Mouse (Mus musculus) hindbrain, postnatal 0 days (tissue): ENCODE results near the gene Pdcd1. TPM values are rescaled to one million over a fixed set of nuclear protein-coding genes. Genes with fewer than 3 reads are reported as not detected.
"Not testable (repeated sequence)": the region's sequence is repeated elsewhere in the genome, so short reads cannot be mapped to it uniquely, and the experiment has no call there.

Source experiments
- ATAC-seq: fragments of 200-750 bp; cut with Nextera tagmentation; 2 replicates; pipeline ENCODE4 v1.8.0; 2017; ENCODE audit warnings: mild to moderate bottlenecking, moderate TSS enrichment, moderate library complexity
- DNase-seq: peaks from one replicate; pipeline ENCODE4 v3.0.0-alpha.2; 2015; ENCODE audit warnings: low spot score
- H3K27ac ChIP-seq: fragments of 300-500 bp; sonication (generic); 2 replicates; pipeline ENCODE4 v1.5.1; 2014; ENCODE audit warnings: mild to moderate bottlenecking
- H3K27me3 ChIP-seq: fragments of 300-500 bp; sonication (generic); 2 replicates; pipeline ENCODE4 v1.6.1; 2014; ENCODE audit warnings: low read length, mixed read lengths; ENCODE audit not compliant: insufficient read depth
- H3K36me3 ChIP-seq: fragments of 300-500 bp; sonication (generic); 2 replicates; pipeline ENCODE4 v1.6.1; 2014; ENCODE audit warnings: low read length, mixed read lengths; ENCODE audit not compliant: insufficient read depth
- H3K4me1 ChIP-seq: fragments of 300-500 bp; sonication (generic); 2 replicates; pipeline ENCODE4 v1.6.1; 2014; ENCODE audit warnings: antibody characterized with exemption, low read length, mixed read lengths; ENCODE audit not compliant: insufficient read depth
- H3K4me2 ChIP-seq: fragments of 300-500 bp; sonication (generic); 2 replicates; pipeline ENCODE4 v1.6.1; 2014; ENCODE audit warnings: low read depth, mild to moderate bottlenecking, low read length, moderate library complexity, mixed read lengths
- H3K4me3 ChIP-seq: fragments of 300-500 bp; sonication (generic); 2 replicates; pipeline ENCODE4 v1.5.1; 2014; ENCODE audit warnings: low read length
- H3K9ac ChIP-seq: fragments of 300-500 bp; sonication (generic); replicated peaks from 2 replicates; pipeline ENCODE4 v1.6.1; 2014; ENCODE audit warnings: mild to moderate bottlenecking, low read length, moderate library complexity, mixed read lengths
- H3K9me3 ChIP-seq: fragments of 300-500 bp; sonication (generic); 2 replicates; pipeline ENCODE4 v1.6.1; 2016; ENCODE audit warnings: low read length, mixed read lengths
- CTCF ChIP-seq: IDR thresholded peaks from 2 replicates; pipeline ENCODE4 v1.5.1; 2016; ENCODE audit warnings: antibody characterized with exemption, control low read depth, low read depth
- WGBS: fragments of 180-500 bp; shearing (Covaris S2); extraction: QIAGEN DNeasy Blood & Tissue Kit; methylation state at CpG from one replicate; pipeline ENCODE4 v1.1.7; 2014; 5-methylcytosine and 5-hydroxymethylcytosine counted together
- polyA plus RNA-seq: library from polyadenylated mRNA; unstranded; fragments of >200 nt; fragmentation: Nextera tagmentation; extraction: Ambion mirVana; gene quantifications from 2 replicates; pipeline ENCODE4 v1.2.1, GENCODE M21; 2015
- total RNA-seq: library from RNA; depleted of rRNA; stranded (reverse); fragments of >200 nt; gene quantifications from 2 replicates; pipeline ENCODE4 v1.2.3, GENCODE M21; 2014

Pdcd1 gene
- total and polyA plus RNA-seq, 2 experiments from 2014 or later: not detected

DNA sequence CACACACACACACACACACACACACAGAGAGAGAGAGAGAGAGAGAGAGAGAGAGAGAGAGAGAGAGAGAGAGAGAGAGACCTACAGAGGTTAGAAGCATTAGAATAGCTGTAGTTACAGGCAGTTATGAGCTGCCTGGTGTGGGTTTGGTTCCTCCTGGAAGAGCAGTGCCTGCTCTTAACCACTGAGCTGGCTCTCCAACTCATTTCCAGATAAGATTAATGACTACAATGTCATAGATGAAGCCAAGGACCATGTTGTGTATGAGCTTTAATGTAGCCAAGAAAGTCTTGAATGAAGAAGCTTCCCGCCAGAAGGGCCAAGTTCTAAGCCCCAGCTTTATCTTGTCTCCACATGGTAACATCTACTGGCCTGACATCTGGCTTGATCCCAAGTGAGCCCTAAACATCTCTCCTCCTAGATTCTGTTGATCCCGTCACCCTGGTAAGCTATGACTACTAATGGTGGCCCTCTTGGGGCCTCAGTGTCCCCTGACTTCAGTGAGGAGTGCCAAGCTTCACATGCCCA is 19.2 kb downstream of the Pdcd1 start:
- no peaks in the 10 kb centered on the region for H3K9me3 ChIP-seq
- H3K4me3 ChIP-seq: no peak overlapping the region
- no peak overlapping the region for H3K4me2 ChIP-seq
- no peak overlapping the region for H3K27ac ChIP-seq
- WGBS: 81% methylated on average over 2 of the region's 2 CpGs
- H3K9ac ChIP-seq: no peak overlapping the region
- DNase-seq: no peak
- no peaks in the 10 kb centered on the region for H3K27me3 ChIP-seq
- no peak for ATAC-seq
- no peaks in the 10 kb centered on the region for H3K36me3 ChIP-seq
- 0 out of 2 replicates have a peak, but pooled peaks cover 3% of the 10 kb centered on the region for H3K4me1 ChIP-seq
- no peak for TF ChIP-seq CTCF

DNA sequence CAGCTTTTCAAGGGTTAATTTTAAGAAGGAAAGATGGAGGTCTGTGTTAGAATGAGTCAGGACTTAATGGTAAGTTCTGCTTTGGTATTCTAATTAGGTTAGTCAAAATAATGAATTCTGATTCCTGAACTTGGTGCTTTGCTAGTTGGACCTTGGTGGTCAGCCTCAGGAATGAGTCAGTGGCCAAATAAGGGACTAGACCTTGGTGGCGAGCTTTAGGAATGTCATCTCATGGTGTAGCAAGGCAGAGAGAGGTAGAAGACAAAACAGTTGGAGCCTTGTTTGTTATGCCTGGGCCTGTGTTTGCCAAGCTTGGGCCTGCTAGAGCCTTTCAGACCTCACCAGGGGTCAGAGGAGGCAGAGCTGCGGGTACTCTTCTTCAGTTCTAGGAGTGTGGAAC is 23.6 kb downstream of the Pdcd1 start:
- ATAC-seq (no peak), DNase-seq (no peak)
- Histone ChIP-seq H3K4me1 (no peaks in the 10 kb centered on the region), H3K27ac (no peak overlapping the region), H3K36me3 (no peaks in the 10 kb centered on the region), H3K27me3 (no peaks in the 10 kb centered on the region), H3K4me2 (no peak overlapping the region), H3K9me3 (no peaks in the 10 kb centered on the region), H3K4me3 (no peak overlapping the region), H3K9ac (no peak overlapping the region)
- WGBS: 88% methylated on average over 2 of the region's 2 CpGs
- no peak for TF ChIP-seq CTCF

DNA sequence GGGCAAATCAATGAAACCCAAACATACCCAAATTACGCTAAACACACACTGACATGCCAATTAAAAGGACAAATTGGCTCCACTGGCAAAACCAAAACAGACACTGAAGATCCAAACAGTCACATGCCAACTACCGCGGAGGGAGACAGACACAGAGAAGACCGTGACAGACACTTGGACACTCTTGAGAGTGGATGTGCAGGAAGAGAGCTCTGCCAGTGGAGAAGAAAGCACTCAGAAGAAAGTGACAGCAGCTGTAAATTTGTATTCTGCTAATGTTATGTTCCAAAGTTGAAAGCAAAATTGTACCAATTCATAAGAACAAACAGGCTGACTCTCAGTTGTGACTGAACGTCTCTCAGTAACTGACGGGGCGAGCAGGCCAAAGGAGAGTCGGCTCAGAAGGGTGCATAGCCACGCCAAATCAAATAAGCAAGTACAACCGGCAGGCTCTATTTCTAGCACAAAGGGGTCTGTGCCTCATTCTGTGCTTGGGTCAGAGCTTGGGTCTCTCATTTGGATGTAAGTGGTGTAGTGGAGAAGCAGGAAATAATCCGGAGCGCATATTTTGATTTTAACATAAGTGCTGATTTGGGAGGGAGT is 24.7 kb downstream of the Pdcd1 start:
- 54% methylated on average over 12 of the region's 12 CpGs for WGBS
- peak; percentile 28 for DNase-seq
- H3K9ac ChIP-seq: no peak overlapping the region

DNA sequence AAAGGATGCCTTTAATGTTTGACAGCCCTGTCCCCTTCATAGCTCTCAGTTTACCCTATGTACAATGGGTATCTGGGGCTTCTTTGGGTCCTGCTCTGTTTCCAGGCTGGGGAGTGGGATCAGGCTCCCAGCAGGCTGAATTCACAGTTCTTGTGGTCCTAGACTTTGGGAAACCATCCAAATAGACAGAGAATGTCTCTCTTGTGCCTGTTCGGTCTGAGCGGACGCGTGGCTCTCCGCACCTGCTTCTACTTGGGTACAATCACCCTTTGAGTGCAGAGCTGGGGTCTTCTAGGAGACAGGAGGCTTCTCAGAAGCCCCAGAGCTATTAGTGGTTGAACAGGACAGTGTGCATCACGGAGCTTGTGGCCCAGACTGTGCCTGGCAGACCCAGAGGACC is 32.2 kb downstream of the Pdcd1 start, which contains the start of gene Neu4:
Gene Neu4 (plus strand): TSS at position 301 of the 400 bp plus-strand sequence.
- H3K9me3 ChIP-seq: no peaks in the 10 kb centered on the region
- ATAC-seq (peak; percentile 40; the same call in 1 of the 2 replicates), DNase-seq (no peak)
- 84% methylated on average over 6 of the region's 6 CpGs for WGBS
- no peaks in the 10 kb centered on the region for H3K27me3 ChIP-seq
- no peaks in the 10 kb centered on the region for H3K36me3 ChIP-seq
- H3K9ac ChIP-seq: no peak within 1 kb of the TSS
- no peaks in the 10 kb centered on the region for H3K4me1 ChIP-seq
- H3K4me3 ChIP-seq: no peak within 1 kb of the TSS
- no peak within 1 kb of the TSS for H3K27ac ChIP-seq
- no peak within 1 kb of the TSS for H3K4me2 ChIP-seq
- TF ChIP-seq CTCF: no peak

More for the DNA sequence above, 24.7 kb downstream of the Pdcd1 start:
- TF ChIP-seq CTCF: no peak
- H3K27me3 ChIP-seq: no peaks in the 10 kb centered on the region
- no peak overlapping the region for H3K4me3 ChIP-seq
- H3K27ac ChIP-seq: no peak overlapping the region
- no peaks in the 10 kb centered on the region for H3K9me3 ChIP-seq
- no peaks in the 10 kb centered on the region for H3K36me3 ChIP-seq
- ATAC-seq: peak; percentile 77
- H3K4me2 ChIP-seq: no peak overlapping the region
- H3K4me1 ChIP-seq: no peaks in the 10 kb centered on the region

DNA sequence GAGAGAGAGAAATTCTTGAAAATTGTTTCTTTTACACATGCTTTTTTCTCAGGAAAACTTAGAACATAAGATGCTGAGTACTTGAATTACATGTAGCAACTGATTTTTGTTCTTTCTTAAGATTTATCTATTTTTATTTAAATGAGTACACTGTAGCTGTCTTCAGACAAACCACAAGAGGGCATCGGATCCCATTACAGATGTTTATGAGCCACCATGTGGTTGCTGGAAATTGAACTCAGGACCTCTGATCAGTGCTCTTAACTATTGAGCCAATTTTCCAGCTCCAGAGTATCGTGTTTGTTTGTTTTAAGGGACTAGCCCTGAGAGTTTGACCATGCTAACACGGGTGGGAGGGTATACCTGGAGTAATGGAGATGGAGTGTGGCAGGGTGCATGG is 40.7 kb downstream of the Pdcd1 start:
- Histone ChIP-seq H3K9me3 (no peaks in the 10 kb centered on the region), H3K4me3 (no peak overlapping the region), H3K27me3 (no peaks in the 10 kb centered on the region), H3K4me2 (no peak overlapping the region), H3K9ac (no peak overlapping the region), H3K36me3 (no peaks in the 10 kb centered on the region), H3K4me1 (no peaks in the 10 kb centered on the region), H3K27ac (no peak overlapping the region)
- ATAC-seq (no peak), DNase-seq (no peak)
- TF ChIP-seq CTCF: no peak
- 76% methylated on average over 3 of the region's 3 CpGs for WGBS

DNA sequence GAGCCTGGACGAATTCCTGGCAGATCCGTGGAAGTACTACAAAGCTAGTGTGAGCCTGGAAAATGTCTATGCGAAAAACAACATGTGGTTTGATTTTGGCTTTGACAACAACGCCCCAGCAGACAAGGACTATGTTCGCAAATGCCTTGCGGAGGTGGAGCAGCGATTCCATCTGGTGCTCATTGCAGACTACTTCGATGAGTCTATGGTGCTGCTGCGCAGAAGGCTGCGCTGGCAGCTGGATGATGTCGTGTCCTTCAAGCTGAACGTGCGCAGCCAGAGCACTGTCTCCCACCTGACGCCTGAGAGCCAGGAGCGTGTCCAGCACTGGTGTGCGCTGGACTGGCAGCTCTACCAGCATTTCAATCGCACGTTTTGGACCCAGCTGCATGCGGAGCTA is 43.5 kb downstream of the Pdcd1 start:
- not testable (repeated sequence) for H3K9ac ChIP-seq, H3K27ac ChIP-seq, H3K27me3 ChIP-seq, H3K9me3 ChIP-seq, ATAC-seq, H3K4me2 ChIP-seq, H3K4me3 ChIP-seq, H3K4me1 ChIP-seq, H3K36me3 ChIP-seq, DNase-seq
- WGBS: 94% methylated on average over 14 of the region's 19 CpGs

DNA sequence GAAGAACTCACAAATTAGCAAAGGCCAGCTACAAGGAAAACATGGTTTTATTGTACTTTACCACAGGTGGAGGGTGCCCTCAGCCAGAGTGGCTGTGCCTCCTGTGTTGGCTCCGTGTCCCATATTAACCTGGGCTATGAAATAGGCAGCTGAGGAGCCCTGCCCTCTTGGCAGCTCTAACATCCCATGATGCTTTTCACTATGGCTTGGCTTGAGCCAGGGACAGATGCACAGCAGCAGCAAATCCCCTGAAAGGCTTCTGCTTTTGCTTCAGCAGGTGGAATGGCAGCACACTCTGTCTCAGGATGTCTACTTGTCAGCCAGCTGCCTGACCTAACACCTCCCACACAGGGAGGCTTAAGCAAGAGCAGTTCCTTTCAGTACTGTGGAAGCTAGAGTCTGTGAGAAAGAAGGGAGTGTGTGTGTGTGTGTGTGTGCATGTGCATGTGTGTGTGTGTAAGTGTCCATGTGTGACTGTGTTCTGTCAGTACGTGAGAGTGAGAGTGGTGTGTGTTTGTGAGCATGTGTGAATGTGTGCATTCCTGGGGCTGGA is 46.3 kb downstream of the Pdcd1 start:
- H3K4me1 ChIP-seq, H3K27me3 ChIP-seq, H3K36me3 ChIP-seq, H3K27ac ChIP-seq, H3K4me2 ChIP-seq, H3K9me3 ChIP-seq, DNase-seq, H3K4me3 ChIP-seq, H3K9ac ChIP-seq: not testable (repeated sequence)
- WGBS: 76% methylated on average over 2 of the region's 2 CpGs
- ATAC-seq: peak; percentile 38; the same call in 1 of the 2 replicates
